Mouse (Mus musculus) midbrain, postnatal 0 days (tissue): Measurements from ENCODE around the gene Gm340. TPM values are rescaled to one million over a fixed set of nuclear protein-coding genes. Genes with fewer than 3 reads are reported as not detected.

ENCODE experiments used
- ATAC-seq: fragments of 200-750 bp; cut with Nextera tagmentation; 2 replicates; pipeline ENCODE4 v1.8.0; 2017; ENCODE audit warnings: moderate number of reproducible peaks, mild to moderate bottlenecking, moderate TSS enrichment, moderate library complexity; ENCODE audit not compliant: low FRiP score
- DNase-seq: peaks from one replicate; pipeline ENCODE4 v3.0.0-alpha.2; 2015; ENCODE audit warnings: low spot score
- H3K27ac ChIP-seq: fragments of 300-500 bp; sonication (generic); 2 replicates; pipeline ENCODE4 v1.5.1; 2014; ENCODE audit warnings: low read depth, mild to moderate bottlenecking, low read length, mixed read lengths
- H3K27me3 ChIP-seq: fragments of 300-500 bp; sonication (generic); 2 replicates; pipeline ENCODE4 v1.6.1; 2014; ENCODE audit warnings: low read length, control low read depth, mixed read lengths; ENCODE audit not compliant: insufficient read depth
- H3K36me3 ChIP-seq: fragments of 300-500 bp; sonication (generic); 2 replicates; pipeline ENCODE4 v1.6.1; 2014; ENCODE audit warnings: low read length, control low read depth, mixed read lengths; ENCODE audit not compliant: insufficient read depth
- H3K4me1 ChIP-seq: fragments of 300-500 bp; sonication (generic); 2 replicates; pipeline ENCODE4 v1.6.1; 2014; ENCODE audit warnings: mild to moderate bottlenecking, control low read depth, antibody characterized with exemption, low read length, mixed read lengths; ENCODE audit not compliant: insufficient read depth
- H3K4me2 ChIP-seq: fragments of 300-500 bp; sonication (generic); 2 replicates; pipeline ENCODE4 v1.6.1; 2014; ENCODE audit warnings: low read depth, mild to moderate bottlenecking, low read length, mixed read lengths; ENCODE audit not compliant: poor library complexity, severe bottlenecking
- H3K4me3 ChIP-seq: fragments of 300-500 bp; sonication (generic); 2 replicates; pipeline ENCODE4 v1.5.1; 2014; ENCODE audit warnings: low read depth, mild to moderate bottlenecking, low read length, moderate library complexity
- H3K9ac ChIP-seq: fragments of 300-500 bp; sonication (generic); replicated peaks from 2 replicates; pipeline ENCODE4 v1.6.1; 2014; ENCODE audit warnings: mild to moderate bottlenecking, low read length, moderate library complexity, mixed read lengths; ENCODE audit not compliant: poor library complexity, severe bottlenecking
- H3K9me3 ChIP-seq: fragments of 300-500 bp; sonication (generic); 2 replicates; pipeline ENCODE4 v1.6.1; 2016; ENCODE audit warnings: low read length, control low read depth
- CTCF ChIP-seq: IDR thresholded peaks from 2 replicates; pipeline ENCODE4 v1.5.1; 2016; ENCODE audit warnings: antibody characterized with exemption, mild to moderate bottlenecking
- WGBS: fragments of 180-500 bp; shearing (Covaris S2); extraction: QIAGEN DNeasy Blood & Tissue Kit; methylation state at CpG from one replicate; pipeline ENCODE4 v1.1.7; 2014; 5-methylcytosine and 5-hydroxymethylcytosine counted together
- polyA plus RNA-seq: library from polyadenylated mRNA; unstranded; fragments of >200 nt; fragmentation: Nextera tagmentation; extraction: Ambion mirVana; gene quantifications from 2 replicates; pipeline ENCODE4 v1.2.1, GENCODE M21; 2015
- total RNA-seq: library from RNA; depleted of rRNA; stranded (reverse); fragments of >200 nt; gene quantifications from 2 replicates; pipeline ENCODE4 v1.2.3, GENCODE M21; 2014

Gm340 gene
- total and polyA plus RNA-seq, 2 experiments from 2014 or later = 1.1 to 6.4 TPM

DNA sequence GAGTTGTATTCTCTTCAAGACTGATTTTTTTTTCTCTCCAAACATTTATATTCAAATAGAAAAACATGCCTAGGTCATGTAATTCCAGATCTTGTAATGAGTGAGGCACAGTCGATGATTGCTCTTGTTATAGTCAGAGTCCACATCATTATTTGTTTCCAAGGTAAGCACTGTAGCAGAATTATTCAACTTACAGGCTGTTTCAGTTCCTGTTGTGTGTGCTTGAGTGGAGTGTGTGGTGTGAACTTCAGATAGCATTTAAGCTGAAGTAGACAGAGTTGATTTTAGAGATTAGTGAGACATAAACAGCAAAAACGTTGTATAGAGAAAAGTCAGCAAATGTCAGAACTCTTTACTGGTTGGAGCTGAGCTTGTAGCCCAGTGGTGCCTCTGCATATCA is 13.4 kb upstream of the Gm340 start:
- 72% methylated on average over 2 of the region's 2 CpGs for WGBS
- no peak for ATAC-seq
- H3K9me3 ChIP-seq = no peaks in the 10 kb centered on the region

DNA sequence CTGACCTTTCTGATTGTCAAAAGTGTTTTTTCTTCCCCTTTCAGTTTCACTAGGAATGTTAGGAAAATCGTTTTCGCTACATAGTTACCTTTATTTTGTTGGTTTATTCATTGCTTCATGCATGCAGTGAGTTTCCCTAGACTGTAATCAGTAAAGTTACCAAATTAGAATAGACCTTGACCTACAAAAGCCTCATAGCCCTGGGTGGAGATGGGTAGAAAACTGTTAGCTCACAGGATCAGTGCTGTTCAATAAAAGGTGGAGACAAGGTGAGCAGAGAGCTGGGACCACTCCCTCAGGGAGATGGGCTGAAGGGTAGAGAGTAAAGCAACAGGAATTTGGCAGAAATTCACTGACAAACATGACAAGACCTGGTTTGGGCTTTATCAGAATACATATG is 8.5 kb upstream of the Gm340 start:
- TF ChIP-seq CTCF = no peak
- no peak overlapping the region for H3K9ac ChIP-seq

More for the DNA sequence above, 13.4 kb upstream of the Gm340 start:
- no peak for DNase-seq
- no peaks in the 10 kb centered on the region for H3K27me3 ChIP-seq
- H3K4me2 ChIP-seq = no peak overlapping the region
- no peak for TF ChIP-seq CTCF
- H3K9ac ChIP-seq = no peak overlapping the region
- no peaks in the 10 kb centered on the region for H3K4me1 ChIP-seq
- H3K36me3 ChIP-seq = no peaks in the 10 kb centered on the region
- no peak overlapping the region for H3K4me3 ChIP-seq
- no peak overlapping the region for H3K27ac ChIP-seq

DNA sequence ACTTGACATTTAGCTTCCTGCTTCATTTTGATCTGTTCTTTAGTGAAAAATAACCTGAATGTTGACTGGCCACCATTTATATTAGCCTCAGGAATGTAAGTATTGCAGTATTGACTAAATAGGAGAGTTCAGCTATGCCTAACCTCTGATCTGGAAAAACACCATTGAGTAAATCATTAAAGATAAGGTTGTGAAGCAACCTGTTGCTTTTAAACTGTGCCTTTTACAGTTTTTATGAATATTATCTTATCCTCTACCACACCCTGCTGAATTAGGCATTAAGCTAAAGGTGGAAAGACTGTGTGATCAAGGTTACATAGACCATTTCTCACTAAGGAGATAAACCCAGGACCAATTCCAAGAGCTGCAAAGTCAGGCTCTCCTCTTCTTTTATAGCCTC is 4.6 kb upstream of the Gm340 start:
- ATAC-seq = no peak
- H3K4me3 ChIP-seq = no peak overlapping the region
- no peak overlapping the region for H3K27ac ChIP-seq
- H3K9ac ChIP-seq = no peak overlapping the region
- no peak for DNase-seq
- no peak for TF ChIP-seq CTCF
- H3K4me1 ChIP-seq = no peaks in the 10 kb centered on the region
- no peak overlapping the region for H3K4me2 ChIP-seq
- H3K27me3 ChIP-seq = no peaks in the 10 kb centered on the region
- no peaks in the 10 kb centered on the region for H3K9me3 ChIP-seq
- H3K36me3 ChIP-seq = peaks cover 11% of the 10 kb centered on the region

More for the DNA sequence above, 8.5 kb upstream of the Gm340 start:
- Histone ChIP-seq H3K4me3 (no peak overlapping the region), H3K4me1 (no peaks in the 10 kb centered on the region), H3K9me3 (no peaks in the 10 kb centered on the region), H3K27me3 (no peaks in the 10 kb centered on the region), H3K4me2 (no peak overlapping the region), H3K36me3 (no peaks in the 10 kb centered on the region), H3K27ac (no peak overlapping the region)
- WGBS = 94% methylated on average over 2 of the region's 2 CpGs
- ATAC-seq = no peak
- no peak for DNase-seq

DNA sequence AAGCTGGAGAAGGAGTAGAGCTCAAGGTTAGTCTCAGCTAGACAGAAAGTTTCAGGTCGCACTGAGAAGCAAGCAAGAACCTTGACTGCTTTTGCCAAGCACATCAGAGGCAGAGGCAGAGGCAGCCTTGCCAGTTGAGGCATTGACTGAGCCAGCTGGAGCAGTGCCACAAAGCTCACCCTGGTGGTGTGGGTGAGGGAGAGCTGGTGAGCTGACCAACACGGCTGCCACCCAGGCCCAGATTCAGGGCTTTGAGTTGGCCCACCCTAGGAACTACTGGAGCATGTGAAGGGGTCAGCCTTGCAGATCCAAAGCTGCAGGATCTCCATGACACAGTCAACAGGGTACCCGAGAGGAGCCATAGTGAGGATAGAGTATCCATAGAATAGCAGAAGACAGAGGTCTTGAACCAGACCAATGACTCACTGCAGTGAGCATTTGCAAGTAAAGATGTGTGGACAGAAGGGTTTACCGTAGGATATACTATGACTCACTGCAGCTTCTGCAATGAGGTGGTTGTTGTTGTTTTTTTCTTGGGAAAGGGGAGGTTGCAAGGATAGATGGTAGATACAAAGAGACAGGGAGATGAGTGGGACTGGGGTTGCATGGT is 2.8 kb upstream of the Gm340 start:
- no peaks in the 10 kb centered on the region for H3K4me1 ChIP-seq
- no peak overlapping the region for H3K9ac ChIP-seq
- H3K4me3 ChIP-seq = no peak overlapping the region
- 80% methylated on average over 4 of the region's 4 CpGs for WGBS
- H3K36me3 ChIP-seq = peaks cover 22% of the 10 kb centered on the region
- no peak overlapping the region for H3K4me2 ChIP-seq
- no peak for TF ChIP-seq CTCF
- ATAC-seq (no peak), DNase-seq (peak; percentile 22)
- no peaks in the 10 kb centered on the region for H3K9me3 ChIP-seq
- no peak overlapping the region for H3K27ac ChIP-seq
- no peaks in the 10 kb centered on the region for H3K27me3 ChIP-seq

DNA sequence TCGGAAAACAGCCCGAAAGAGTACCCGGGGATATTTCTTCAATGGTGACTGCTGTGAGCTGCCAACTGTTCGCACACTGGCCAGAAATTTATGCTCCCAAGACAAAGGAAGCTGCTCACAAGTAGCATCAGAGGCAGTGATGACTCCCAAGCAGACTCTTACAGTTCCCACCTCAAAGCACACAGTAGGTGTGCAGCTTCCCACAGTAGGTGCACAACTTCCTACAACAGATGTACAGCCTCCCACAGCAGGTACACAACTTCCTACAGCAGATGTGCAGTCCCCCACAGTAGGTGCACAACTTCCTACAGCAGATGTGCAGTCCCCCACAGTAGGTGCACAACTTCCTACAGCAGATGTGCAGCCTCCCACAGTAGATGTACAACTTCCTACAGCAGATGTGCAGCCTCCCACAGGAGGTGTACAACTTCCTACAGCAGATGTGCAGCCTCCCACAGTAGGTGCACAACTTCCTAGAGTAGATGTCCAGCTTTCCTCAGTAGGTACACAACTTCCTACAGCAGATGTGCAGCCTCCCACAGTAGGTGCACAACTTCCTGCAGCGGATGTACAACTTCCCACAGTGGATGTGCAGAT is 846 bp downstream of the Gm340 start:
- Histone ChIP-seq H3K4me3 (no peak overlapping the region), H3K27me3 (no peaks in the 10 kb centered on the region), H3K4me1 (no peaks in the 10 kb centered on the region), H3K9me3 (no peaks in the 10 kb centered on the region), H3K9ac (no peak overlapping the region), H3K27ac (no peak overlapping the region), H3K36me3 (peaks cover 42% of the 10 kb centered on the region), H3K4me2 (no peak overlapping the region)
- DNase-seq (no peak), ATAC-seq (no peak)
- TF ChIP-seq CTCF = no peak
- 96% methylated on average over 5 of the region's 5 CpGs for whole genome bisulfite sequencing

DNA sequence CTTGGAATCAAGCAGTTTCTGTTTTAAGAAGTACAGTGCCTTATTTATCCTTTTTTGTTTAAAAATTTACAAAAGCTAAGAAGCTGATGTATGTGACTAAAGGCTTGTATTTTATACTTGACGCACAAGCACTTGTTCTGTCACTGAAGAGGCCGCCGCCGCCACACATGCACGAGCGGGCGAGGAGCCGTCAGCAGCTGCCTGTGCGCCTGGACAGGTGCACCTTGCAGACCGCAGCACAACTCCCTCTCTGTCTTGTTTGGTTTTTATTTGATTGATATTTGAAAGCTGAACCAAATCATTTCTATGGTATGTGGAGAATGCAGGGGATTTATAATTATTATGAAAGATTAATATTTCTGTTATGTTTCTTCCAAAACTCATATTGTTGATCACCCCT is 4.6 kb downstream of the Gm340 start:
- no peak overlapping the region for H3K9ac ChIP-seq
- H3K4me2 ChIP-seq = no peak overlapping the region
- no peak overlapping the region for H3K4me3 ChIP-seq
- WGBS = 94% methylated on average over 10 of the region's 10 CpGs
- H3K36me3 ChIP-seq = peaks cover 40% of the 10 kb centered on the region
- H3K27me3 ChIP-seq = no peaks in the 10 kb centered on the region
- no peak overlapping the region for H3K27ac ChIP-seq
- ATAC-seq (no peak), DNase-seq (no peak)
- no peak for TF ChIP-seq CTCF
- no peaks in the 10 kb centered on the region for H3K9me3 ChIP-seq
- no peaks in the 10 kb centered on the region for H3K4me1 ChIP-seq
